Mouse (Mus musculus): ENCODE results near the gene Hoxd8. TPM values are rescaled to one million over a fixed set of nuclear protein-coding genes. Genes with fewer than 3 reads are reported as not detected.

The Hoxd8 gene
- polyA plus RNA-seq, 1 experiment from 2014 or later: 23.1 TPM

- DNase-seq (ENCODE audit: low spot score) (peak; percentile 83), ATAC-seq (ENCODE audit: insufficient read depth, low FRiP score, low TSS enrichment) (peak; percentile 43)
- peak overlapping the region; percentile 99 for H3K27ac ChIP-seq (ENCODE audit: low read depth, low read length)
- peak overlapping the region; percentile 48 for H3K4me3 ChIP-seq (ENCODE audit: low read depth, low read length)
- H3K4me1 ChIP-seq (ENCODE audit: control insufficient read depth, insufficient read depth, low read length): peaks cover 79% of the 10 kb centered on the region
- no peaks in the 10 kb centered on the region for H3K9me3 ChIP-seq (ENCODE audit: control insufficient read depth, low read length)
- H3K27me3 ChIP-seq (ENCODE audit: control insufficient read depth, insufficient read depth, low read length): no peaks in the 10 kb centered on the region
- peak overlapping the region; percentile 91 for H3K4me2 ChIP-seq (ENCODE audit: low read depth)
- under 1% methylated on average over 43 of the region's 43 CpGs for WGBS
- H3K36me3 ChIP-seq (ENCODE audit: control insufficient read depth, insufficient read depth, low read length): peaks cover 2% of the 10 kb centered on the region
- H3K9ac ChIP-seq (ENCODE audit: low read length): peak overlapping the region; percentile 95
Measured at GRCm38 (mm10) chr2:74740311-74741091, 36.1 kb downstream of the Hoxd8 start.

GRCm38 (mm10) chr2:74741252-74741978 is 37.0 kb downstream of the Hoxd8 start:
- Histone ChIP-seq H3K27ac (ENCODE audit: low read depth, low read length) (peak overlapping the region; percentile 99), H3K27me3 (ENCODE audit: control insufficient read depth, insufficient read depth, low read length) (no peaks in the 10 kb centered on the region), H3K9me3 (ENCODE audit: control insufficient read depth, low read length) (no peaks in the 10 kb centered on the region), H3K36me3 (ENCODE audit: control insufficient read depth, insufficient read depth, low read length) (peaks cover 2% of the 10 kb centered on the region), H3K4me1 (ENCODE audit: control insufficient read depth, insufficient read depth, low read length) (peaks cover 80% of the 10 kb centered on the region), H3K4me2 (ENCODE audit: low read depth) (no peak overlapping the region; the same call in 1 of the 2 replicates), H3K9ac (ENCODE audit: low read length) (peak overlapping the region; percentile 3; the same call in 1 of the 2 replicates), H3K4me3 (ENCODE audit: low read depth, low read length) (no peak overlapping the region)
- WGBS: 19% methylated on average over 2 of the region's 3 CpGs
- ATAC-seq (ENCODE audit: insufficient read depth, low FRiP score, low TSS enrichment) (peak; percentile 10), DNase-seq (ENCODE audit: low spot score) (peak; percentile 81)

GRCm38 (mm10) chr2:74741979-74742277 is 37.5 kb downstream of the Hoxd8 start:
- H3K27me3 ChIP-seq (ENCODE audit: control insufficient read depth, insufficient read depth, low read length): no peaks in the 10 kb centered on the region
- no peak overlapping the region for H3K4me2 ChIP-seq (ENCODE audit: low read depth)
- H3K4me3 ChIP-seq (ENCODE audit: low read depth, low read length): no peak overlapping the region
- no peaks in the 10 kb centered on the region for H3K9me3 ChIP-seq (ENCODE audit: control insufficient read depth, low read length)
- H3K4me1 ChIP-seq (ENCODE audit: control insufficient read depth, insufficient read depth, low read length): peaks cover 81% of the 10 kb centered on the region
- no peak for ATAC-seq (ENCODE audit: insufficient read depth, low FRiP score, low TSS enrichment)
- peaks cover 2% of the 10 kb centered on the region for H3K36me3 ChIP-seq (ENCODE audit: control insufficient read depth, insufficient read depth, low read length)
- DNase-seq (ENCODE audit: low spot score): no peak
- peak overlapping the region; percentile 3; the same call in 1 of the 2 replicates for H3K9ac ChIP-seq (ENCODE audit: low read length)
- H3K27ac ChIP-seq (ENCODE audit: low read depth, low read length): peak overlapping the region; percentile 99

GRCm38 (mm10) chr2:74745540-74746297 is 41.3 kb downstream of the Hoxd8 start:
- peaks cover 75% of the 10 kb centered on the region for H3K4me1 ChIP-seq (ENCODE audit: control insufficient read depth, insufficient read depth, low read length)
- H3K9me3 ChIP-seq (ENCODE audit: control insufficient read depth, low read length): no peaks in the 10 kb centered on the region
- peak overlapping the region; percentile 63 for H3K4me3 ChIP-seq (ENCODE audit: low read depth, low read length)
- peaks cover 2% of the 10 kb centered on the region for H3K36me3 ChIP-seq (ENCODE audit: control insufficient read depth, insufficient read depth, low read length)
- H3K9ac ChIP-seq (ENCODE audit: low read length): peak overlapping the region; percentile 98
- no peaks in the 10 kb centered on the region for H3K27me3 ChIP-seq (ENCODE audit: control insufficient read depth, insufficient read depth, low read length)
- ATAC-seq (ENCODE audit: insufficient read depth, low FRiP score, low TSS enrichment) (peak; percentile 35; the same call in 1 of the 2 replicates), DNase-seq (ENCODE audit: low spot score) (peak; percentile 80)
- H3K4me2 ChIP-seq (ENCODE audit: low read depth): peak overlapping the region; percentile 81
- 8% methylated on average over 6 of the region's 6 CpGs for WGBS
- peak overlapping the region; percentile 93 for H3K27ac ChIP-seq (ENCODE audit: low read depth, low read length)

- H3K4me3 ChIP-seq (ENCODE audit: low read depth, low read length): peak overlapping the region; percentile 63
- ATAC-seq (ENCODE audit: insufficient read depth, low FRiP score, low TSS enrichment) (no peak), DNase-seq (ENCODE audit: low spot score) (peak; percentile 56)
- H3K9ac ChIP-seq (ENCODE audit: low read length): peak overlapping the region; percentile 98
- peaks cover 2% of the 10 kb centered on the region for H3K36me3 ChIP-seq (ENCODE audit: control insufficient read depth, insufficient read depth, low read length)
- H3K9me3 ChIP-seq (ENCODE audit: control insufficient read depth, low read length): no peaks in the 10 kb centered on the region
- peaks cover 75% of the 10 kb centered on the region for H3K4me1 ChIP-seq (ENCODE audit: control insufficient read depth, insufficient read depth, low read length)
- 1% methylated on average over 58 of the region's 58 CpGs for WGBS
- peak overlapping the region; percentile 93 for H3K27ac ChIP-seq (ENCODE audit: low read depth, low read length)
- H3K27me3 ChIP-seq (ENCODE audit: control insufficient read depth, insufficient read depth, low read length): no peaks in the 10 kb centered on the region
- H3K4me2 ChIP-seq (ENCODE audit: low read depth): peak overlapping the region; percentile 81
Measured at GRCm38 (mm10) chr2:74746298-74746921, 42.0 kb downstream of the Hoxd8 start.

- no peaks in the 10 kb centered on the region for H3K9me3 ChIP-seq (ENCODE audit: control insufficient read depth, low read length)
- 2% methylated on average over 24 of the region's 24 CpGs for WGBS
- H3K36me3 ChIP-seq (ENCODE audit: control insufficient read depth, insufficient read depth, low read length): peaks cover 2% of the 10 kb centered on the region
- H3K4me3 ChIP-seq (ENCODE audit: low read depth, low read length): peak overlapping the region; percentile 63
- no peaks in the 10 kb centered on the region for H3K27me3 ChIP-seq (ENCODE audit: control insufficient read depth, insufficient read depth, low read length)
- H3K9ac ChIP-seq (ENCODE audit: low read length): peak overlapping the region; percentile 98
- peak overlapping the region; percentile 81 for H3K4me2 ChIP-seq (ENCODE audit: low read depth)
- H3K4me1 ChIP-seq (ENCODE audit: control insufficient read depth, insufficient read depth, low read length): peaks cover 72% of the 10 kb centered on the region
- ATAC-seq (ENCODE audit: insufficient read depth, low FRiP score, low TSS enrichment) (peak; percentile 13; the same call in 1 of the 2 replicates), DNase-seq (ENCODE audit: low spot score) (peak; percentile 80)
- H3K27ac ChIP-seq (ENCODE audit: low read depth, low read length): peak overlapping the region; percentile 93
Measured at GRCm38 (mm10) chr2:74747006-74747405, 42.6 kb downstream of the Hoxd8 start.

- Histone ChIP-seq H3K27me3 (ENCODE audit: control insufficient read depth, insufficient read depth, low read length) (no peaks in the 10 kb centered on the region), H3K36me3 (ENCODE audit: control insufficient read depth, insufficient read depth, low read length) (peaks cover 2% of the 10 kb centered on the region), H3K4me3 (ENCODE audit: low read depth, low read length) (peak overlapping the region; percentile 63), H3K9ac (ENCODE audit: low read length) (peak overlapping the region; percentile 98), H3K9me3 (ENCODE audit: control insufficient read depth, low read length) (no peaks in the 10 kb centered on the region), H3K27ac (ENCODE audit: low read depth, low read length) (peak overlapping the region; percentile 93), H3K4me2 (ENCODE audit: low read depth) (peak overlapping the region; percentile 81), H3K4me1 (ENCODE audit: control insufficient read depth, insufficient read depth, low read length) (peaks cover 76% of the 10 kb centered on the region)
- DNase-seq (ENCODE audit: low spot score): peak; percentile 44
- ATAC-seq (ENCODE audit: insufficient read depth, low FRiP score, low TSS enrichment): no peak
- 3% methylated on average over 11 of the region's 11 CpGs for WGBS
Measured at GRCm38 (mm10) chr2:74747661-74748141, 43.3 kb downstream of the Hoxd8 start.

- no peak for DNase-seq (ENCODE audit: low spot score)
Measured at GRCm38 (mm10) chr2:74748436-74748995, 44.1 kb downstream of the Hoxd8 start.

More at GRCm38 (mm10) chr2:74748436-74748995, 44.1 kb downstream of the Hoxd8 start:
- Histone ChIP-seq H3K36me3 (ENCODE audit: control insufficient read depth, insufficient read depth, low read length) (peaks cover 2% of the 10 kb centered on the region), H3K9me3 (ENCODE audit: control insufficient read depth, low read length) (no peaks in the 10 kb centered on the region), H3K4me2 (ENCODE audit: low read depth) (peak overlapping the region; percentile 81), H3K27ac (ENCODE audit: low read depth, low read length) (peak overlapping the region; percentile 93), H3K9ac (ENCODE audit: low read length) (peak overlapping the region; percentile 98), H3K27me3 (ENCODE audit: control insufficient read depth, insufficient read depth, low read length) (no peaks in the 10 kb centered on the region), H3K4me3 (ENCODE audit: low read depth, low read length) (peak overlapping the region; percentile 63), H3K4me1 (ENCODE audit: control insufficient read depth, insufficient read depth, low read length) (peaks cover 81% of the 10 kb centered on the region)
- WGBS: 8% methylated on average over 9 of the region's 9 CpGs
- ATAC-seq (ENCODE audit: insufficient read depth, low FRiP score, low TSS enrichment): no peak
